In the genomic region with DNA sequence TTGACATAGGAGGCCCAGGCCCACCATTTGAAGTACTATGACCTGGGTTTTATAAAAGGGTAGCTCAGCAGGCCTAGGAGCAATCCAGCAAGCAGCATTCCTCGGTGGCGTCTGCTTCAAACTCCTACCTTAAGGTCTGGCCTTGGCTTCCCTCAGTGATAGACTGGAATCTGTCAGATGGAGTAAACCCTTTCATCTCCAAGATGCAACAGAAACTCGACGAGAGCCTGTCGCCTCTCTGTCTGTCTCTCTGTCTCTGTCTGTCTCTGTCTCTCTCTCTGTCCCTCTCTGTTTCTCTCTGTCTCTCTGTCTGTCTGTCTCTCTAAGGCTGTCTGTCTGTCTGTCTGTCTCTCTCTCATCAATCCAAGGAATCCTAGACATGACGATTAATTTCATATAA, we compare ENCODE assay signal across 18 mouse cellular contexts. TPM values are rescaled to one million over a fixed set of nuclear protein-coding genes. Genes with fewer than 3 reads are reported as not detected.
A peak's percentile ranks its signal among the peaks of the same experiment; 100 is the strongest.
DNase-seq lines count a peak whose midpoint lies in the region; ATAC-seq and TF ChIP-seq lines count a peak whose summit lies in the region.
"Not testable (repeated sequence)": the region's sequence is repeated elsewhere in the genome, so short reads cannot be mapped to it uniquely, and the experiment has no call there.
"Had no signal": no experiment of that assay in that cellular context is flagged by ENCODE, and none has a peak within 500 bp of the region (broad histone marks: within the 10 kb centered on the region; RNA-seq: fewer than 3 reads in every experiment).

No protein-coding gene starts in this region.

- not testable (repeated sequence) for H3K4me1 ChIP-seq in CH12.LX (ENCODE audit: control insufficient read depth in 1 of 2, insufficient read depth in 2 of 2); heart, embryonic 10.5 days; midbrain, embryonic 11.5 days (ENCODE audit: control insufficient read depth, insufficient read depth, low read length); neural tube, embryonic 11.5 days (ENCODE audit: control insufficient read depth, insufficient read depth, low read length)

- H3K9ac ChIP-seq in CH12.LX (ENCODE audit: insufficient read depth, low read depth); midbrain, embryonic 11.5 days (ENCODE audit: low read length); neural tube, embryonic 11.5 days (ENCODE audit: low read length): not testable (repeated sequence)

- in situ Hi-C loops in CH12.LX (cut with MboI; ENCODE audit: low pct_ligation_motif_present, low pct_unique_long_range_greater_than_20kb, low sequenced_read_pairs): not testable (repeated sequence)

- not testable (repeated sequence) for H3K27ac ChIP-seq in CH12.LX (ENCODE audit: insufficient read depth, low read depth); heart, embryonic 10.5 days; midbrain, embryonic 11.5 days (ENCODE audit: low read depth, low read length); neural tube, embryonic 11.5 days (ENCODE audit: low read depth, low read length)

- TF ChIP-seq EP300 in CH12.LX (IDR thresholded peaks at IDR 0.05; ENCODE audit: low read length): not testable (repeated sequence)

- DNase-seq in CH12.LX (ENCODE audit: extremely low read depth): not testable (repeated sequence)
- peak; percentile 6 for DNase-seq in ZHBTc4 (ENCODE audit: low read depth, low spot score)
- DNase-seq in heart, embryonic 10.5 days (ENCODE audit: low spot score): peak; percentile 74
- peak; percentile 77 for DNase-seq in midbrain, embryonic 11.5 days (ENCODE audit: low spot score, missing footprints)
- DNase-seq in neural tube, embryonic 11.5 days (ENCODE audit: low spot score): peak; percentile 6
- peak; percentile 43 for DNase-seq in testis, postnatal 10 days (ENCODE audit: low spot score)
- peak; percentile 34 for DNase-seq in urinary bladder, adult 2 months (ENCODE audit: low spot score)

- not testable (repeated sequence) for H3K79me2 ChIP-seq in CH12.LX (replicated peaks; ENCODE audit: control insufficient read depth, extremely low read depth, insufficient read depth, poor library complexity, severe bottlenecking)

- not testable (repeated sequence) for H3K4me3 ChIP-seq in CH12.LX (replicated peaks in 1 of 3; ENCODE audit: low read depth in 2 of 3, low read length in 2 of 3, poor library complexity in 1 of 3); heart, embryonic 10.5 days; midbrain, embryonic 11.5 days (ENCODE audit: low read depth, low read length); neural tube, embryonic 11.5 days (ENCODE audit: low read depth, low read length)

- TF ChIP-seq CTCF in CH12.LX (conservative IDR thresholded peaks at IDR 0.05 in 1 of 2, IDR thresholded peaks at IDR 0.05 in 1 of 2; ENCODE audit: low read depth in 2 of 2, low read length in 2 of 2): not testable (repeated sequence)

- not testable (repeated sequence) for ATAC-seq in midbrain, embryonic 11.5 days (ENCODE audit: low FRiP score); neural tube, embryonic 11.5 days (ENCODE audit: insufficient read depth, low FRiP score, low TSS enrichment)

- not testable (repeated sequence) for H3K27me3 ChIP-seq in CH12.LX (replicated peaks); heart, embryonic 10.5 days (ENCODE audit: insufficient read depth, poor library complexity, severe bottlenecking); midbrain, embryonic 11.5 days (ENCODE audit: control insufficient read depth, insufficient read depth, low read length); neural tube, embryonic 11.5 days (ENCODE audit: control insufficient read depth, insufficient read depth, low read length)

- not testable (repeated sequence) for TF ChIP-seq RAD21 in CH12.LX (IDR thresholded peaks at IDR 0.05; ENCODE audit: low read depth, low read length)

- WGBS in heart, embryonic 10.5 days: 85% methylated on average over 6 of the region's 6 CpGs
- 91% methylated on average over 6 of the region's 6 CpGs for WGBS in midbrain, embryonic 11.5 days
- 89% methylated on average over 6 of the region's 6 CpGs for WGBS in neural tube, embryonic 11.5 days

- not testable (repeated sequence) for H3K36me3 ChIP-seq in CH12.LX (replicated peaks in 1 of 2; ENCODE audit: control insufficient read depth in 1 of 2, insufficient read depth in 1 of 2, low read length in 1 of 2); heart, embryonic 10.5 days; midbrain, embryonic 11.5 days (ENCODE audit: control insufficient read depth, insufficient read depth, low read length); neural tube, embryonic 11.5 days (ENCODE audit: control insufficient read depth, insufficient read depth, low read length)

- peaks cover 28% of the 10 kb centered on the region for H3K9me3 ChIP-seq in CH12.LX (replicated peaks; ENCODE audit: low read length)
- peaks cover 50% of the 10 kb centered on the region for H3K9me3 ChIP-seq in heart, embryonic 10.5 days
- peaks cover 40% of the 10 kb centered on the region for H3K9me3 ChIP-seq in midbrain, embryonic 11.5 days (ENCODE audit: control insufficient read depth, low read length)
- H3K9me3 ChIP-seq in neural tube, embryonic 11.5 days (ENCODE audit: control insufficient read depth, low read length): peaks cover 26% of the 10 kb centered on the region

- not testable (repeated sequence) for H3K4me2 ChIP-seq in CH12.LX (ENCODE audit: insufficient read depth, low read depth, poor library complexity, severe bottlenecking); midbrain, embryonic 11.5 days; neural tube, embryonic 11.5 days (ENCODE audit: low read depth)

- dilution Hi-C loops in CH12.LX (cut with MboI; ENCODE audit: extremely low pct_ligation_motif_present, extremely low pct_unique_long_range_greater_than_20kb, low sequenced_read_pairs): not testable (repeated sequence)

- TF ChIP-seq POLR2A in CH12.LX (IDR thresholded peaks at IDR 0.05; ENCODE audit: low read depth, low read length): not testable (repeated sequence)

TF ChIP-seq in CH12.LX, 34 proteins besides CTCF, POLR2A, EP300 and RAD21:
- TF ChIP-seq PAX5 (IDR thresholded peaks at IDR 0.05; ENCODE audit: low read length): 0 out of 2 replicates have a peak, but pooled peaks have one; percentile 8

RNA-seq across cellular contexts. Expression of a gene that starts 42.4 kb away (rescaled TPM):
- 0.38 and 0.72 TPM in 2 replicates for total RNA-seq in CH12.LX (2012; rRNA removed)
- total RNA-seq in CH12.LX (2014; rRNA removed): not detected in 2 replicates
- not detected in 2 replicates for polyA plus RNA-seq in CH12.LX (2012; ENCODE audit: insufficient read length, low read depth)
- polyA plus RNA-seq in heart, embryonic 10.5 days (2016; fragmentation: Nextera tagmentation; extraction: Ambion mirVana): 0.14 and 0.26 TPM in 2 replicates
- polyA plus RNA-seq in midbrain, embryonic 11.5 days (2014; fragmentation: Nextera tagmentation; extraction: Ambion mirVana): 0.23 and 0.29 TPM in 2 replicates
- polyA plus RNA-seq in neural tube, embryonic 11.5 days (2014; fragmentation: Nextera tagmentation; extraction: Ambion mirVana): 0.28 TPM in 1 of 2 replicates, not detected in the other
- polyA plus RNA-seq in urinary bladder, adult 2 months (2012; rRNA removed): not detected in 2 replicates
- total RNA-seq: adrenal gland, postnatal 25 days had no signal
- polyA plus RNA-seq: adrenal gland, adult 2 months; brain, embryonic 14.5 days; CD4-positive, CD25-positive, alpha-beta regulatory T cell, adult 4 months; embryonic facial prominence, embryonic 13.5 days; embryonic facial prominence, embryonic 15.5 days; erythroblast, embryonic 14.5 days; forebrain, embryonic 10.5 days; forebrain, embryonic 12.5 days; forebrain, embryonic 14.5 days; forebrain, embryonic 16.5 days had no signal
